Mouse (Mus musculus): ENCODE results near the gene Rasal2.

DNA sequence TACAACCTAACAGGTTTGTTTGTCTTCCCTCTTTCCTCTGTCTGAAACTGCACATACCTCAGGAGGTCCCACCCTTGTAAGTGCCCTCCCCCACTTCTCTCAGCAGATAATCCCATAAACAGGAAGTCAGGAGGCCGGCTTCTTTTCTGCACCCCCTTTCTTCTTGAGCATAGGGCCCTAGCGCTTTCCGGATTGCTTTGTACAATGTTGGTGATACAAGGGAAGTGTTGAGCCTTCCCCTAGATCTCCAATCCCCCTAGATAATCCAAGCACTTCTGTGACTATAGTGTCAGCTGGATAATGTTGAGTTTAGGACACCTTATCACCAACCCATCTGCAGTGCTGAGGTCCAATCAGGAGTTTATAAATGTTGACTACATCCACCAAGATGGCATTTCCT is 3.4 kb upstream of the Rasal2 start:
- TF ChIP-seq POLR2A (IDR thresholded peaks at IDR 0.05; ENCODE audit: borderline replicate concordance, extremely low read depth, insufficient read depth, insufficient read length, poor library complexity, severe bottlenecking) = no peak
- no peak for TF ChIP-seq CTCF (IDR thresholded peaks at IDR 0.05; ENCODE audit: borderline replicate concordance, extremely low read depth, insufficient read depth, insufficient read length)
